Mouse (Mus musculus) limb, embryonic 11.5 days (tissue): ENCODE data around the gene C1ql3. TPM values are rescaled to one million over a fixed set of nuclear protein-coding genes. Genes with fewer than 3 reads are reported as not detected.

Source experiments
- ATAC-seq: fragments of 200-750 bp; cut with Nextera tagmentation; 2 replicates; pipeline ENCODE4 v1.8.0; 2017; ENCODE audit warnings: low read depth; ENCODE audit not compliant: insufficient number of reproducible peaks, low FRiP score, low TSS enrichment
- DNase-seq: peaks from one replicate; pipeline ENCODE4 v3.0.0-alpha.2; 2015; ENCODE audit warnings: low spot score
- H3K27ac ChIP-seq: fragments of 300-500 bp; sonication (generic); replicated peaks from 2 replicates; pipeline ENCODE4 v1.5.1; 2014; ENCODE audit warnings: low read depth, mild to moderate bottlenecking, low read length
- H3K27me3 ChIP-seq: fragments of 300-500 bp; sonication (generic); 2 replicates; pipeline ENCODE4 v1.6.1; 2014; ENCODE audit warnings: mild to moderate bottlenecking, low read length, mixed read lengths; ENCODE audit not compliant: control insufficient read depth, insufficient read depth
- H3K36me3 ChIP-seq: fragments of 300-500 bp; sonication (generic); 2 replicates; pipeline ENCODE4 v1.6.1; 2014; ENCODE audit warnings: mild to moderate bottlenecking, low read length, moderate library complexity, mixed read lengths; ENCODE audit not compliant: control insufficient read depth, insufficient read depth
- H3K4me1 ChIP-seq: fragments of 300-500 bp; sonication (generic); 2 replicates; pipeline ENCODE4 v1.6.1; 2014; ENCODE audit warnings: low read length, mixed read lengths; ENCODE audit not compliant: control insufficient read depth, insufficient read depth
- H3K4me2 ChIP-seq: fragments of 300-500 bp; sonication (generic); 2 replicates; pipeline ENCODE4 v1.6.1; 2014; ENCODE audit warnings: low read depth, mild to moderate bottlenecking, moderate library complexity; ENCODE audit not compliant: severe bottlenecking
- H3K4me3 ChIP-seq: fragments of 300-500 bp; sonication (generic); 2 replicates; pipeline ENCODE4 v1.5.1; 2014; ENCODE audit warnings: low read depth, low read length
- H3K9ac ChIP-seq: fragments of 300-500 bp; sonication (generic); 2 replicates; pipeline ENCODE4 v1.6.1; 2014; ENCODE audit warnings: mild to moderate bottlenecking, low read length
- H3K9me3 ChIP-seq: fragments of 300-500 bp; sonication (generic); 2 replicates; pipeline ENCODE4 v1.6.1; 2016; ENCODE audit warnings: low read length; ENCODE audit not compliant: control insufficient read depth
- whole genome bisulfite sequencing: fragments of 180-500 bp; shearing (Covaris S2); extraction: QIAGEN DNeasy Blood & Tissue Kit; methylation state at CpG from one replicate; pipeline ENCODE4 v1.1.7; 2014; 5-methylcytosine and 5-hydroxymethylcytosine counted together
- polyA plus RNA-seq: library from polyadenylated mRNA; unstranded; fragments of >200 nt; fragmentation: Nextera tagmentation; extraction: Ambion mirVana; gene quantifications from 2 replicates; pipeline ENCODE4 v1.2.1, GENCODE M21; 2014

The C1ql3 gene
- polyA plus RNA-seq, 1 experiment from 2014 or later, result 0.47 TPM

DNA sequence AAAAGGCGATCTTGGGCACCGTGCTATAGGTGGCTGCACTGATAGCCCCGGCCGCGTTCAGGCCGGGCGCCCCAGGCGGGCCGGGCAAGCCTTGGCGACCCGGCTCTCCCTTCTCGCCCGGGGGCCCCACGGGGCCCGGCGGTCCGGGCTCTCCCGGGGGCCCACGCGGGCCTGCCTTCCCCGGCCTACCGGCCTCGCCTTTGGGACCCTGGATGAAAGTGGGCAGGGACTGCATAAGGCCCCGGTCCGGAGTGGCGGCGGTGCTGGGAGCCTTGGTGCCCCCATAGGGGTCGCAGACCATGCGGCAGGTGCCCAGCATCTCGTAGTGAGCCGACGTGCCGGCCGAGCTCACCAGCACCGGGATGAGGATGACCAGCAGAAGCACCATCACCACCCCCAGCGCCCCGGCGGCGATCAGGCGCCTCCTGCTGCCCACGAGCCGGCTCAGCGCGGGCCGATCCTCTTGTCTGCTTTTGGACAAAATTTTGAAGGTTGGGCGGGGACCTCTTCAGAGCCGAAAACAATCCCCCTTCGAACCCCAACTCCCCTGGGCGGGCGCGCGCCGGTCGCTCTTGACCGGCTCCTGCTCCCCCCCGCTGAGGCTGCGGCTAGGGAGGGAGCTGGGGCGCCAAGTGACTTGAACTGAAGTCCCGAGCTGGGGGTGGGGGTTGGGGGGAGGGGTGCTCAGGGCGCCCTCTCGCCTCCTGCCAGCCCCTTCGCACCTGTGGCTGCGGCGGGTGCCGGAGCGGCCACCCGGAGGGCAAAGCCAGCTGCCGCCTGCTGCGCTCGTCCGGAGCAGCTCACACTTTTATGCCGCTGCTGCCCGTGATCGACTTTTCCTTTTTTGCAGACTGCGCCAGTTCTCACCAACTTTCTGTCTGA is 905 bp downstream of the C1ql3 start:
- H3K27me3 ChIP-seq, result peaks cover 37% of the 10 kb centered on the region
- WGBS, result under 1% methylated on average over 73 of the region's 75 CpGs

GRCm38 (mm10) chr2:13010030-13010459 is 1.6 kb downstream of the C1ql3 start:
- peak overlapping the region; percentile 99 for H3K4me2 ChIP-seq
- peaks cover 12% of the 10 kb centered on the region for H3K4me1 ChIP-seq
- no peaks in the 10 kb centered on the region for H3K36me3 ChIP-seq
- peak overlapping the region; percentile 49 for H3K4me3 ChIP-seq
- 0 out of 2 replicates have a peak overlapping the region, but pooled peaks have one; percentile 7 for H3K9ac ChIP-seq
- peaks cover 37% of the 10 kb centered on the region for H3K27me3 ChIP-seq
- DNase-seq, result peak; percentile 41
- H3K9me3 ChIP-seq, result no peaks in the 10 kb centered on the region
- H3K27ac ChIP-seq, result no peak overlapping the region
- 0 out of 2 replicates have a peak, but pooled peaks have one; percentile 4 for ATAC-seq
- WGBS, result 2% methylated on average over 31 of the region's 31 CpGs

More for the DNA sequence above, 905 bp downstream of the C1ql3 start:
- Histone ChIP-seq H3K27ac (no peak overlapping the region), H3K4me2 (peak overlapping the region; percentile 99), H3K4me1 (peaks cover 12% of the 10 kb centered on the region), H3K4me3 (peak overlapping the region; percentile 49), H3K9ac (peak overlapping the region; percentile 49), H3K36me3 (no peaks in the 10 kb centered on the region), H3K9me3 (no peaks in the 10 kb centered on the region)
- peak; percentile 65 for ATAC-seq
- peak; percentile 60 for DNase-seq

- Histone ChIP-seq H3K9me3 (no peaks in the 10 kb centered on the region), H3K27ac (no peak overlapping the region), H3K9ac (0 out of 2 replicates have a peak overlapping the region, but pooled peaks have one; percentile 12), H3K27me3 (peaks cover 37% of the 10 kb centered on the region), H3K4me1 (peaks cover 12% of the 10 kb centered on the region), H3K36me3 (no peaks in the 10 kb centered on the region), H3K4me2 (peak overlapping the region; percentile 99), H3K4me3 (peak overlapping the region; percentile 49)
- ATAC-seq, result no peak
- 5% methylated on average over 18 of the region's 18 CpGs for WGBS
- DNase-seq, result peak; percentile 50
These were observed 2.2 kb downstream of the C1ql3 start for GRCm38 (mm10) chr2:13009261-13009972.

DNA sequence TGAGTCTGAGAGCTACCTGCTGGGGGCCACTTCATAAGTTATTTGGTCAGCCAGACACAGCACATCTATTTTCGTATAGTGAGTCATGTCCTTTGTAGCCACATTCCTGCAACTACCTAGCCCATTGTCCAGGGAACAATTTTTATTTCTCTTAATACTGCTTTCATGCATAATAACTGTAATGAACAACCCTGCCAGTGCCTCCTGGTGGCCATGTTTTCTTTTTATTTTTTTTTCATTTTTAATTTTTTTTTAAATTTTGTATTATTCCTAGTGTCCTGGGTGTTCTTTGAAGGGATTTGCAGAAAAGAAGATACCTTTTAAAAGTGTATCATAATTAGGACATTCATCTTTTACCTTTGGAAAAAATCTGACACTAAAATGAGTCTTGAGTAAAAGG is 3.2 kb downstream of the C1ql3 start:
- no peak overlapping the region for H3K27ac ChIP-seq
- DNase-seq, result no peak
- ATAC-seq, result no peak
- no peak overlapping the region for H3K4me2 ChIP-seq
- 73% methylated on average over 1 of the region's 1 CpGs for WGBS
- H3K36me3 ChIP-seq, result no peaks in the 10 kb centered on the region
- H3K4me1 ChIP-seq, result peaks cover 12% of the 10 kb centered on the region
- H3K4me3 ChIP-seq, result no peak overlapping the region
- no peak overlapping the region for H3K9ac ChIP-seq
- no peaks in the 10 kb centered on the region for H3K9me3 ChIP-seq
- peaks cover 37% of the 10 kb centered on the region for H3K27me3 ChIP-seq

DNA sequence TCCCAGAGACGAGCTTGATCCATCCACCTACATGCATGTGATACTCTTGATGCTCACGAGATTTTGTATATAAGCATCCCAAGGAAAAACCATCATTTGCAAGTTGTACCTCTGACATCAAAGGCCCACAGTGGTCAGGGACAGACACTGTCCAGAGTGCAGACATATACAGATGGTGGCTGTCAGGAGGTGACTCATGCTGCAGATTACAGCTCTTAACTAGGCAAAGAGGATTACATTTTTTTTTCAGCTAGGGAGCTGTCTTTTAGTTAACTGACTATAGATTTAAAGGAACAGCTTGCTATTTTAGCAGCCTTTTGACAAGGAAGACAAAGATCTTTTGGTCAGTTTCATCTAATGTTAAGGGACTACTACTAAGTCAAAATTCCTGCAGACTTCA is 11.6 kb downstream of the C1ql3 start:
- Histone ChIP-seq H3K27ac (no peak overlapping the region), H3K27me3 (no peaks in the 10 kb centered on the region), H3K4me3 (no peak overlapping the region), H3K4me1 (no peaks in the 10 kb centered on the region), H3K9ac (no peak overlapping the region), H3K9me3 (no peaks in the 10 kb centered on the region), H3K36me3 (no peaks in the 10 kb centered on the region), H3K4me2 (no peak overlapping the region)
- DNase-seq (no peak), ATAC-seq (no peak)
- 67% methylated on average over 2 of the region's 2 CpGs for WGBS

GRCm38 (mm10) chr2:12984901-12985732 is 26.5 kb downstream of the C1ql3 start:
- no peak for DNase-seq

GRCm38 (mm10) chr2:12978771-12979170 is 32.8 kb downstream of the C1ql3 start:
- H3K27ac ChIP-seq, result no peak overlapping the region
- 81% methylated on average over 4 of the region's 4 CpGs for WGBS

More at GRCm38 (mm10) chr2:12984901-12985732, 26.5 kb downstream of the C1ql3 start:
- no peaks in the 10 kb centered on the region for H3K36me3 ChIP-seq
- no peak overlapping the region for H3K27ac ChIP-seq
- H3K9ac ChIP-seq, result no peak overlapping the region
- H3K9me3 ChIP-seq, result no peaks in the 10 kb centered on the region
- H3K4me3 ChIP-seq, result no peak overlapping the region
- no peak overlapping the region for H3K4me2 ChIP-seq
- ATAC-seq, result no peak
- no peaks in the 10 kb centered on the region for H3K27me3 ChIP-seq
- H3K4me1 ChIP-seq, result no peaks in the 10 kb centered on the region
- 67% methylated on average over 4 of the region's 4 CpGs for WGBS

DNA sequence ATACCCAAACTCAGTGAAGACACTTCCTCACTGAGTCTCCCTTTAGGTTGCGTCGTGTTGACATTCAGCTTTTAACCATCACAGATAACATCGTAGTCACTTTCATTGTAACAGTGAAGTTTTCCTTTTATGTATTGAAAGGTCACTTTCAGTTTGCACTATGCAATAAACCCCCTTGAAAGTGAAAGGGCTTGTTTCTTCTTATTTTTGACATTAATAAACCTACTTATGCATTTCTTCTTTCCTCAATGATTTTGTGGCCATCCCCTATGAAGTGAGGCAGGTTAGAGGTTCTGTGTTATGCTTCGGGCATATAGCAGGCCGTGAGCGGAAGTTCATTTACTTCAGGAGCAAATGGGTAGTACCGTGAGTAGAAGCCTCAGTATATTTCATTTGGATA is 34.2 kb downstream of the C1ql3 start:
- H3K27ac ChIP-seq, result no peak overlapping the region
- H3K9me3 ChIP-seq, result no peaks in the 10 kb centered on the region
- no peaks in the 10 kb centered on the region for H3K4me1 ChIP-seq
- H3K36me3 ChIP-seq, result no peaks in the 10 kb centered on the region
- DNase-seq (no peak), ATAC-seq (no peak)
- H3K4me3 ChIP-seq, result no peak overlapping the region
- H3K4me2 ChIP-seq, result no peak overlapping the region
- no peak overlapping the region for H3K9ac ChIP-seq
- H3K27me3 ChIP-seq, result no peaks in the 10 kb centered on the region
- WGBS, result 95% methylated on average over 7 of the region's 7 CpGs

More at GRCm38 (mm10) chr2:12978771-12979170, 32.8 kb downstream of the C1ql3 start:
- H3K4me2 ChIP-seq, result no peak overlapping the region
- no peaks in the 10 kb centered on the region for H3K27me3 ChIP-seq
- no peaks in the 10 kb centered on the region for H3K4me1 ChIP-seq
- H3K4me3 ChIP-seq, result no peak overlapping the region
- H3K9ac ChIP-seq, result no peak overlapping the region
- H3K9me3 ChIP-seq, result no peaks in the 10 kb centered on the region
- no peak for DNase-seq
- H3K36me3 ChIP-seq, result no peaks in the 10 kb centered on the region
- no peak for ATAC-seq
